Mouse (Mus musculus) cerebellum, postnatal 25 days (tissue): ENCODE results near the gene Apol8.

Experiments
- DNase-seq, 2 experiments: peaks; one replicate each; pipeline ENCODE4 v3.0.0; 2021; ENCODE audit warnings: mixed read lengths in 2 of 2

The Apol8 gene

DNA sequence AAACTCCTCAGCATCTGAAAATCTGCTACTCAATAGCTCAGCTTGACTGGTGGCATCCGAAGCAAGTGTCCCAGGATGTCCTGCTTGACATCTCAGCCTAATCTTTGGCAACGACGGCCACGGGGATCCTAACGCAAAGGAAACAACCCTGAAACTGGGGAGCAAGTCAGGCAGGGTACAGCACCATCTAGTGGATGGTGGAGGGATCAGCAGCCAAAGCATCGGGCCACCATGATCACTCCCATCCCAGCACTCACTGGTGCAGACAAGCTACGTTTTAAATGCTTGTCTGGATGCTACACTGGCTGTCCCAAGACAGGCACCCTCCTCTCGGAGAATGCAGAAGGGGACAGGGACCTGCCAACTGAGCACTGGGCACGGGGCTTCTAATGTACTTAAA lies at the start of gene Apol8:
Gene Apol8 (minus strand): TSS at position 156 of the 400 bp plus-strand sequence.
- peak; percentile 69 to 72 for DNase-seq

DNA sequence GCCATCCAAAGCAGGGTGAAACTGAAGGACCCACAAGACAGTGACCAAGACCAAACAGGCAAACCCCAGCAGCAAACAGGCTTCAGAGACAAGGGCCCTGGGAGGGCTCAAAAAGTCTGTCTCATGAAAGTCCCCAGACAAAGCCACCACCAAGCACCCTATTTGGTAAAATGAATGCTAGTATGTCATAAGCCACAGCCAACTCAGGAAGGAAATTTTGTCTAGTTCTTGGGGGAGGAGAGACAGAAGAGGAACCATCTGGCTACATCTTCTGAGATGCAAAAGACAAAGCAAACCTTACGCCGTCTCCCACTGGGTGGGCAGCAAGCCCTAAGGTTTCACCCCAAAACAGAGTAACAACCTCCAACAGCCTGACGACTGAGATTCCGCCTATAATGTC lies 48.9 kb upstream of the Apol8 start:
- no peak for DNase-seq

DNA sequence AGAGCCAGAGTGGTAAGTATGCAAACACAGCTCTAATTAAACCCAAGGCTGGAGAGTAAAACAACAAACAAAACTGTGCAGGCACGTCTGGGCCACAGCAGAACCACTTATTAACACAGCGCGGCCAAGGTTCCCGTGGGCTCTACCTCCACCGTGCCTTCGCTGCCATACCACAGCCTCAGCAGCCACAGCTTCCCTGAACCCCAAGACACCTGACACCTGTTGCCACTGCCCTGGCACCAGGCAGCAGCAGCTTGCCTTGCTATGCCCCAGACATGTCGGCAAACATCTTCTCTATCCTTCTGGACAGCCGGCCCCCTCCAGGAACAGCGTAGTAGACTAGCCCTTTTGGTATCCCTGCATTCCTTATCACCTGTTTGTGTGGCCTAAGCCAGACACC lies 48.1 kb upstream of the Apol8 start:
- DNase-seq: peak in 1 of 2 experiments; percentile 45

DNA sequence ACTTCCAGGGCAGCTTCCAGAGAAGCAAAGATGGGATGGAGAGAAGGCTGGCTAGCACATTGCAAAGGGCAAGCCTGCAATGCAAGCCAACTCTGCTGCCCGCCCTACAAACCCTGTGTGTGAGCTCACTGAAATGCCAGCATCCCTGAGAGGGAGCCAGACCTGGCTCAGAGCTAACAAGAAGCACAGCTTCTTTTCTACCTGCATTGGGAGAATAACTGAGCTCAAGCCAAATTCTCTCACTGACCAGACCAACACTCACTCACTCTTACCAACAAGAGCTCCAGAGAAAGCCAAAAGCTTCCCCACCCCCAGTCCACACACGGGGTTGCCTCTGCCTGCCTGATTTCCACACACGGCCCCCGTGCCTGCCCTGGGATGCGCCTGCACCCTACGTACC lies 47.7 kb upstream of the Apol8 start:
- peak; percentile 69 to 77 for DNase-seq

DNA sequence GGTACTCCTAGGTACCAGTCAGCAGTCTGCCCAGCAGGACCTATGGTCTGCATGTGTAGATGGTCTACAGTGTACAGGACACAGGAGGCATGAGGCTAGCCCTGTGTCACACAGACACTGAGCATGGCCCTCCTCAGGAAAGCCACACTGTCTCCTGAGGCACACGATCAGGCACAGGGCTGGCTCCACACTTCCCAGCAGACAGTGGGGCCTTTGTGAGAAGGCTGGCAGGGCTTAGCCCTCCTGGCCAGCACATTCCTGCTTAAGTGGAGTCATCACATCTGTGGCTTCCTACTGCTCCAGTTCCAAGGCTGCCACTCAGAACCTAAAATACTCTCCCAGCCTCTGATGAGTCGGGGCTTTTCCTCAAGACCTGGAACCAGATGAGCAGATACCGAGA lies 46.9 kb upstream of the Apol8 start:
- no peak for DNase-seq

DNA sequence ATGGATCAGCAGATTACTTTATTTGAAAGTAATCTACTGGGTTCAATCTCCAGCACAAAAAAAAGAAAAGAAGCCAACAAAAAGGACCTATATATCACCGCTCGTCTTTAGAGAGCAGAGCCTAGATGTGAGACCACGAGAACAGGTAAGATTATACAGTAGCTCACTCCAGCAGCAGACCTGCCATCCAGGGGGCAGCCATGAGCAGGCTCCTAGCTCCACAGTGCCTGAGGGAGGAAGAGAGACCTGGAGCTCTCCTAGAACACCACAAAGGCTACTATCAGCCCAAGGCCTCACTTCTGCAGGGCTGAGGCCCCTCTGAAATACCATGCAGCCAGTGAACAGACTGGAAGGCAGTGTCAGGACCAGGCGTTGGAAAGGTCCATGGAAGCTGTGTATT lies 46.2 kb upstream of the Apol8 start:
- DNase-seq: peak; percentile 49 to 62

DNA sequence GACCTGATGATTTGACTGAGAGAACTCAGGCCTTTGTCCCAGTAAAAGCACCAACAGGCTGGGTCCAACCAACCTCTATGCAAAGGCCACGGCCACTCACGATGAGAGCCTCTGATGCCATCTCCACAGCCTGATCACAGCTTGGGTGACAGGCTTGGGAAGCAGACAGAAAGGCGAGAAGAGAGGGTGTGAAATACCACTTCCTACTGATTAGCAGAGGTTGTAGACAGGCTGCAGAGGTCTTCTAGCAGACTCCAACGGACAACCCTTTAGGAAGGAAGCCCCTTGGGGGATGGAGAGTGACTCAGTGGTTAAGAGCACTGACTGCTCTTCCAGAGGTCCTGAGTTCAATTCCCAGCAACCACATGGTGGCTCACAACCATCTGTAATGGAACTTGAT lies 44.4 kb upstream of the Apol8 start:
- DNase-seq: no peak

DNA sequence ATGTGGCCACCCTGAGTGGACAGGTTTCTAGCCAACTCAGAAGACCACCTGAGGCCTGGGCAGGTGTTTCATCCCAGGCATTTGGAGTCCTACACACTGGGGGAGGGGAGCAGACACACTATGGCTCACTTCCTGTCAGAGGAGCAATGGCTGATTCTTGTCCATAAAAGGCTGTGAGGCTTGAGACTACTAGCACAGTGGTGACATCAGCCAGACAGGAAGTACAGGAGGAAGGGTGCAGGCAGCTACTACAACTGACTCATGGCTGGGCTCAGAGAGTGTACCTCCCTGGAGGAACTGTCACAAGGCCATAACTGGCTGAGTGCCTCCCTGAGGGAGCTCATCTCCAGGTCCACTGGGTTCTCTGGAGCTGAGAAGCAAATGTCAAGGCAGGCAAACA lies 43.7 kb upstream of the Apol8 start:
- peak; percentile 46 to 47 for DNase-seq

DNA sequence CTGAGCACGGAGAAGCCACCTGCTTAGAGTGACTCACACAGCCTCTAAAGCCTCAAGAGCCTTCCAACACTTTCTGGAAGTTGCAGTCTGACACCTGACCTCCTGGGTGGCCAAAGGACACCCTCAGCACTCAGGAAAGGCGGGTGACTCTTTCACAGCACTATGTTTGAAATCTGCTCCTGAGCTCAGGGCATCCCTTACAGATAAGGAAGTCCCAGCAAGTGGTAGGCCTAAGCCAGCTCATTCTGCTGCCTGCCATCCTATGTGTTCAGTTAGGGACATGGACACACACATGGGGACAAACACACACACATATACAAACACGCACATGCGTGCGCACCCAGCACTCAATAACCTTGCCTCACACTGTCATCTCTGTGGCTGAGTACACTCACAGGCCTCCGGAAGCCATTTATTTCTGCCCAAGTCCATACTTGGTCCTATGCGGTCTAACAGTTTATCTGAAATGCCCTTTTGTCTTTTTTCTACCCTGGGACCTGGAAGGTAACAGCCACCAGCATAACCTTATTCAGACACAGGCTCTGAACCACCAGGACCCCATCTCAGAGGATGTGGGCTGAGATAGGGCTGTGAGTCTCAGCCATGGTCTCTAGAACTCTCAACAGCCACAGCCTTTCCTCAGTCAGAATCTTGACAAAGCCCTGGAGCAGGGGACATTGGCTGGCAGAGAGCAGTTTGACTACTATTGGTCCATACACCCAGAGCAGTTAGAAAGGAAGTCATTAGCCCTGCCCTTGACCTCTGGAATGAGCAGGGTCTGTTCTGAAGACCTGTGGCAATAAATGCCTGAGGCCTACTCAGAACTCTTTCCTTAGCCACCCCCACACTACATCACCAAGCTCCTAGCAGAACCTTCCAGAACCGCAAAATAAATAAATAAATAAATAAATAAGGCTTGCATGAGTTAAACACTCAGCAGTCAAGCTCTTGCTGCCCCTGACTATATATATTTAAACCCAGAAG lies 43.0 kb upstream of the Apol8 start:
- no peak for DNase-seq

DNA sequence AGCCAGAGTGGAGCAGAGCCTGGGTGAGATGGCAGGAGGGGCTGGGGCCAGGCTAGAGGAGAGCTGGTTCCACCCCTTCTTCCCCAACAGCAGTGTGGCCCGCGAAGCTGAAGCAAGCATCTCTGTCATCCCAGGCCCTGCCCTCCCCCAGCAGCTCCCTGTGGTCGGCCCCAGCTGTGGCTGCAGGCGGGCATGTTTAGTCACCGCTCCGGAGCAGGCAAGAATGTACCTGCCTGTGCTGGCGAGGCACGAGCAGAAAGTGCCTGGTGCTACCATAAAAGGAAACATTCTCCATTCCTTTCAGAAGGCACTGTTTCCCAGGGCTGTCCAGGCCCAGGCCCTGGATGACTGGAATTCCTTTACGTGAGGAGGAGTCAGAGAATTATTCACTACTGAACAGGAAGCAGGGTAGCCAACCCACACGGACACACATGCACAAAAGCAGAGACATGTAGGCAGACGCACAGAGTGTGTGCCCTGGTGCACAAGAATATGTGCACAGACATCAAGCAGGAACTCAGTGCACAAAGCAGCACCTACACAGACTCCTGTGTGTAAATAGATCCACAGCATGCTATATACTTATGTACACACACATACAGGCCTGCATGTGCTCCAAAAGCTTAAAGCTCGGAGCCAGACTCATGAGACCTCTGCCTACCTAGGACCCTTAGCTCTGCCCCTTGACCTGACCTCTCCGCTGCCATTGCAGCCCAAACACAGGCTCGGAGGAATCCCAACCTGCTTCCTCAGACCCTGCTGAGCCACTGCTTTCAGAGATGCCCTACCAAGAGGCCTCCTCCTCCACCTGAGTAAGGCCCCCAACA lies 42.1 kb upstream of the Apol8 start:
- DNase-seq: peak; percentile 47 to 49

DNA sequence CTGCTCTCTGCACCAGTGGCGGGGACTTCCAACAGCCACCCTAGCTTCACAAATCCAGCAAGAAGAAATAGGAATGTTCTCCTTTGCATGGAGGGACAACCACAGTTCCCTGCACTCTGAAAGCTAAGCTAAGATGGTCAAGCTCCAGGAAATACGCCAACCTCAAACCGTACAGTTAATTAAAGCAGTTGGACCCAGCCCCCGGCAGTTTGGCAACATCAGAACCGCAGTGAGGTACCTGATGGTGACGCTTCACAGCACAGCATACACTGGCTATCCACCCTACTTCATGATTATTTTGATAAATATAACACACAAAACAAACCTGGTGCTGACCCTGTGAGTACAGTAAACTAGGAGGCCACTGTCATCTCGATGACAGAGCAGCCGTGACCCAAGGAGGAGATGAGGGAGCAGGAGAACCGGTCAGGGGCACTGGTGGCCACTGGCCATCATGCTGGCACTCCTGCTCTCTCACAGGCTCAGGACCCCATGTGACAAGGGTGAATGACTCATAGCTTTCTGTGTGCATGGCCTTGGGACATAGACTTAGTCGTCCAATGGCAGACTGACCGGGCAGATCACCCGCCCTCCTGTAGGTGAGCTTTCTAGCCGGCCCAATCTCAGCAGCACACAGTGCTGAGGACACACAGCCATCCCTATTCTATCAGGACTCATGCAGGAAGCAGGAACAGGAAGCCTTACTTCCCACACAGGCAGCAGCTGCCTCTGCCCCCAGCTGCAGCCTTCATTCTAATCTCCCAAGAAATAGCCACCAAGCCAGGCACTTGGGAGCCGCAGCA lies 41.0 kb upstream of the Apol8 start:
- DNase-seq: peak; percentile 72 to 77

DNA sequence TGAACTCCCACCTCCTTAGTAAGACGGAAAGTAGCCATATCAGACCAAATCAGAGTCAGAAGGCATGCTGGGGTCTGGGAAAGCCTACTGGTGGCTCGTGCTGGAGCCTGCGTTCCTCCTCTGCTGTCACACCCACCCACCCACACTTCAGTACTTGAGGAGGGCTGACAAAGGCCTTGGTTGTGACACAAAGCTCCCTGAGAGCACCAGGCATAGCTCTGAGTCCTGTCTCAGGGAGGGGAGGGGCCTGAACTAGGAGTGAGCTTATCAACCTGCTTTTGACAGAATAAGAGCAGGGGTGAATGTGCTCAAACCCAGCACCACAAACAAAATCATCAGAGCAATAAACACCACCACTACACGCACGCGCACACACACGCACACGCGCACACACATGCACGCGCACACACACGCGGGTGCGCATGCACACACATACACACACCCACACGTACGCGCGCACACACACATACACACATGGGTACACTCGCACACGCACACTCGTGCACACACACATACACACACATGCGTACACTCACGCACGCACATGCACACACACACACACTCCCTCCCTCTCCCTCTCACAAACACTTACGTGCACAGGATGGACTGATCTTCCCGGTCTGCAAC lies 39.7 kb upstream of the Apol8 start:
- no peak for DNase-seq

DNA sequence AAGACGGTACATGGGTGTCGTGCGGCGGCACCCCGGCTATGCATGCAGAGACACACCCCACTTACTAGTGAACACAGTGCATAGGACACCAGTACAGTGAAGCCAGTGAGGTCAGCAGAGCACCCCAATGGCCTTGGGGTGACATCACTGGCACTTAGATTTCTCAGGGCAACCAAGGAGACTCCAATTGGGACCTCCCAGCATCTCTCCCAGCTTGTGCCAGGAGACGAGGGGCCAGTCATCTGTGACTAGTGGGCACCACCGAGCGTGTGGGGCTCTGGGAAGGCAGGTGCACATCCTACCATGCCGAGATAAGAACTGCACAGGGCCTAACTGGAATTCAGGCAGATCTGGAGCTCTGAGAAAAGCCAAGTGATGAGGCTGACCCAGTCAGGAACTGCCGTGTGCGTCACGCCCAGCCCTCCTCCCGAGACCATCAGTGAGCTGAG lies 38.1 kb upstream of the Apol8 start:
- no peak for DNase-seq

DNA sequence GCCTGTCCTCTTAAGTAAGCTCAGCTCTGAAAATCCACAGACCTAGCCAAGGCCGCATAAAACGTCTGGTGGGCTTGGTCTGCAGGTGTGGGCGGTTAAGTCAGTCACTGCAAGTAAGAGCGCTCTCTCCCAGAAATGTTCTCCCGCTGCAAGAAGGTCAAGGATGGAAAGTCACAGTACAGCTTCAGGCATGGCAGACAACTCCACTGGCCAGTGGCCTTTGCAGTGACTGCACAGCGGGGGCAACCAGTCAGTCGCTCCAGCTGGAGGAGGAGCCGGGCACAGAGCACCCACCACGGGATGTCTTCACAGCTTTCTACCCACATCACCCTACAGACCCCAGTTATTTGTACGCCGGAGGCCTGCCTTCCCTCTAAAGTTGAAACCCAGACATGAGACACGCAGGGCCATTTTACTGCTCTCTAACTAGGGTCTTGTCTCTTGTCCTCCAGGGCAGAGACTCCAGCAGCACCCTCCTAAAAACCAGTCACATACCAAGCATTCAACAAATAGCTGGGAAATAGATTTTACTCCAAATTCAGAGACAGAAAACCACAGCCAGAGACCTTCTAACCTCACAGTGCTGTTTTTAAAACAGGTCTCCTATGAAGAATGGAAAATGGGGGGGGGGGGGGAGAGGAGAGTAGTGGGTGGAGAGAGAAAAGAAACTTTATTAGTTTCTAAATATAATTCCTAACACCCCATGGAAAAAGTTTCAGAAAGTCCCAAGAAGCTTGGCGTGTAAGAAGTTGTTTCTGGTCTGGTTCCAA lies 37.5 kb upstream of the Apol8 start:
- DNase-seq: no peak

DNA sequence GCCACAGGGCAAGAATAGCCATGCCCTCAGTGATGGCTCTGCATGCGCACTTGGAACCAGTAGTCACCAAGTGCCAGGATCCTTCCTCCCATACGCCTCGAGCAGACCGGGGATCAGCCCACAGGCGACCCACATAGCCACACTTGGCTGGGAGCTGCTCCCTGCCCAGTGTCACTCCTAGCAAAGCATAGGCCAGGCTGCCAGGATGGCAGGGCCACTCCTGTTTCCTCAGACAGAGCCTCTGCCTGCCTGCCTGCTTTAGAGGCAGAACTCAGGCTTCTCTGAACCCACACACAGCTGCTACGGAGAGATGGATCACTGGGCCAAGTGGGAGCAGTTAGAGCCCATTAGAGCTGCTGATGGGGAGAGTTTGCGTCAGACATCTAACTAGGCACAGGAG lies 36.8 kb upstream of the Apol8 start:
- peak; percentile 70 to 78 for DNase-seq

DNA sequence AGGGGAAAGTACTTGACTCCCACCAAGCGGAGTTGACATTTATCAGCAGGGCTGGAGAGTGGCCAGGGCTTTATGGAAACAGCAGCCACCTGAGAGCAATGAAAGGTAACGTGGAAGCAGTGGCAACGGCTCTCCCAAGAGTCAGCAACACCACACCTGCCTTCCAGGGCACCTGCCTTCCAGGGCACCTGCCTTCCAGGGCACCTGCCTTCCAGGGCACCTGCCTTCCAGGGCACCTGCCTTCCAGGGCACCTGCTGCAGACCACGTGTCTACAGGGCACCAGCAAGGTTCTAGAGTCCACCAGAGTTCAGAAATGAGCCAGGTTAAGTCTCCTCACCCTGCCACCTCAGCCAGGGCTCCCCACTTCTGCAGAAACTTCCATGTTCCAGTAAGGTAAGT lies 36.3 kb upstream of the Apol8 start:
- DNase-seq: no peak

DNA sequence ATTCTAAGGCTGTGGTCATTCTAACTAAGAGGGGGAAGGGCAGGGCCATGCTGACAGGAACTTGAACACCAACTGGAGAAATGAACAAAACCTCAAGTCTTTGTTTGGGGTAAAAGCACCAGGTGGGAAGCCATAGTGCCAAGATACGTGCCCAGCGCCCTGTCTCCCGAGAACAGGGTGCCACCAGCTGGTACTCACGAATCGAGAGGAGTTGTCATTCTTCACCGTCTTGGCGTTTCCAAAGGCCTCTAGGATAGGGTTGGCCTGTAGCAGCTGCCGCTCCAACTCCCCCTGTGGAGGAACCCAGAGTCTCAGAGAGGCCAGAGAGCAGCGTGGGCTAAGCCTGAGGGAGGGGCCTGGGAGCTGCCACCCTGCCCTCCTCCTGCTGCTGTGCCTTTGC lies 35.3 kb upstream of the Apol8 start:
- DNase-seq: no peak

DNA sequence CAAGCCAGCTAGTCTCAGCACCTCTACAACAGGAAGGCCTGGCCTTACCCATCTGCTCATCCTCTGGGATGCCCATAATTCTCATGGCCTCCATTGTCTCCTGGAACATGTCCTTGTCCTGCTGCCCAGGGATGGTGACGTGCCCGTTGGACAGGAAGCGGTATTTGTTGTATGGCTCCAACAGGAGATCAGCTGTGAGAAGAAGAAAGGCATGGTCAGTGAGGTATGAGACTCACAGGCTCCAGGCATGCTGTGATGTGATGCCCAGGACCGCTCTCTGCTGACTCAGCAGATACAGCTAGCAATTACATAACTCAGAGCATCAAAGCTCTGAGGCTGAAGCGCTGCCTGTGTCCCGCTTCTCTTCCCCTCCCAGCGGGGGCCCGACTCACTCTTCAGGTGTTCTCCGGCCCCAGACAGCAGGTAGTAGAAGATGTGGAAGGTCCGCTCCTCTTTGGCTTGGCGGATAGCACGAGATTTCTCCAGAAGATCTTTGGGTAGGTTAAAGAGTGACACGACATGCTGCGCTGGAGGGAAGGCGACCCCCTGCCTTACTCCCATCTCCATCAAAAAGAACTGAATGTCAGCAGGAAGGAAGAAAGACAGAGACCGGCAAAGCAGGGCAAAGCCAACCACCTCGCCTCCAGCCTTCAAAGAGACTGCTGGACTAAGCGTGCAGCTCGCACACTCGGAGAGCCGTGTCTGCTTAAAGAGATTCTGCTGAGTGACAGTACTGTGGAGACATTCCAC lies 34.0 kb upstream of the Apol8 start:
- DNase-seq: peak; percentile 52 to 66

DNA sequence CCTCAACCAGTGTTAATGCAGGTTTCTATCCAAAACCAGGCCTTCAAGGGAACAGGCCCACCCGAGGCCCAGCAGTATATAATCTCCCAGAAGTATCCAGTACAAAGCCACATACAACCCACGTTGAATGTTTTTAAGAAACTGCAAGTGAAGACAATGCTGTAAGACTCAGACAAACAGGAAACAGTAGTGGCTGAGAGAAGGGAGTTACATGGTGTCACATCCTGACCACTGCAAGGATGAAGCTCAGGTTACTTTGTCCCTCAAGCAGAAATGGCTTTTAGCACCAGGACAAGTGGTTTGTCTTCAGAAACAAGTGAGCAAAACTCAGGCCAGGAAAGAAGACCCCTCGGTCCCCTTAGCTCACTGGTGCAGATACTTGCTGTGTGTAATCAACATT lies 32.4 kb upstream of the Apol8 start:
- no peak for DNase-seq

DNA sequence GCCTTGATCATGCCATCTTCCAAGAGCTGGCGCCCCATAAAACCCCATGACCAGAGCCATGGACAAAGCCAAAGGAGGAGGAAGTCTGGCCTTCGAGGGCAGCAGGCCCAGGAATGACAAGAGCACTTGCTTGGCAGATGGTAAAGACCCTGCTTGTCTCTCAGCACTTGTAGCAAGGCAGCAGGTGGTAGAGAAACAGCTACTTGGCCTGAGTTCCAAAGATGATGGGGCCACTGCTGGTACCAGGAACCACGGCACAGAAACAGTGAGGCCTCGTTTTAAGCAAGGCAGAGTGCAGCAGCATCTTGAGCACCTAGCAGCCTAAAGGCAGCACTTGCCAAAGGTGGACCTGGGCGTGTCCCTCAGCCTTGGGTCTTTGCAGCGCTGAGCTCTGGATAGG lies 31.6 kb upstream of the Apol8 start:
- peak; percentile 76 to 79 for DNase-seq

DNA sequence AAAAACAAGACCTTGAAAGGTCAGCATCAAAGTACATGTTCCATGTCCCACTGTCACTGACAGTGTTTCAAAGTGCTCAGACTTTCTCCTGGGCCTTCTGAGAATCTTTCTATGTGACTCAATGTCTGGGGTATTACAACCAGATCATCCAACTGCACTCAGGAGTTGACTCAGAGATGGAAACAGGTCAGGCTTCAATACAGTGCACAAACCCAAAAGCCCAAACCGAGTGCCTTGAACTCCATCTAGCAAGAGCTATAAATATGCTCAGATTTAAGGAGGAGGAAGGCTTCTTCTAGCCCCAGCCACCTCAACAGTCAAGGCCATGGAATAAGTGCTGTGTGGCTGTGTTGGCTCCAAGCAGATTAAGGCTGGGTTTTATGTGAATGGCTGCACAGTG lies 29.0 kb upstream of the Apol8 start:
- no peak for DNase-seq
